Mouse (Mus musculus) left cerebral cortex, adult 8-10 months (tissue): ENCODE data around the gene Mpv17l2. TPM values are rescaled to one million over a fixed set of nuclear protein-coding genes. Genes with fewer than 3 reads are reported as not detected.

Experiments
- DNase-seq, 2 experiments: peaks; one replicate each; pipeline ENCODE4 v3.0.0; 2022; ENCODE audit warnings: low spot score in 2 of 2
- total RNA-seq, 4 experiments: library from RNA; stranded (reverse); gene quantifications; 2 replicates each; pipeline ENCODE4 v1.2.4; 2022

Mpv17l2 gene
- total RNA-seq, 4 experiments from 2014 or later = 31.0 to 39.0 (median 32.8) TPM

- peak; percentile 48 to 60 for DNase-seq
Measured at GRCm38 (mm10) chr8:70752000-70752764, 8.6 kb downstream of the Mpv17l2 start.

GRCm38 (mm10) chr8:70750128-70750680 is 10.5 kb downstream of the Mpv17l2 start:
- DNase-seq = peak in 1 of 2 experiments; percentile 50

DNA sequence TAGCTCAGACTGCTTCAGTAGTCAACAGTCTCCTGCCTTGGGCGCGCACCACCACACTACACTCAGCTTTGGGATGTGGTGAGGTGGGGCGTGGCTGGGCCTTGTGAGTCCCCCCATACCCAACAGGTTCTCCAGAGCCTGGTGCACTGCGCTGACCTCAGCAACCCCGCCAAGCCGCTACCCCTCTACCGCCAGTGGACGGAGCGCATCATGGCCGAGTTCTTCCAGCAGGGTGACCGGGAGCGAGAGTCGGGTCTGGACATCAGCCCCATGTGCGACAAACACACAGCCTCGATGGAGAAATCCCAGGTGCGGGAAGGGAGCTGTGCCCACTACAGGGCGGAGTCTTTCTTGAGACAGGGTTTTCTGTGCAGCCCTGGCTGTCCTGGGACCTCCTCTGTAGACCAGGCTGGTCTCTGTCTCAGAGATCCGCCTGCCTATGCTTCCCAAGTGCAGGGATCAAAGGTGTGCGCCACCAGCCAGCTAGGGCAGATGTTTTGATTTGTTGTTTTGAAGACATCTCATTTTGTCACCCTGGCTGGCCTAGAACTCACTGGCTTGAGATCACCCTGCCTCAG is 11.6 kb downstream of the Mpv17l2 start:
- peak in 1 of 2 experiments; percentile 16 for DNase-seq

- DNase-seq = peak in 1 of 2 experiments; percentile 14
Measured at GRCm38 (mm10) chr8:70748246-70749096, 12.3 kb downstream of the Mpv17l2 start.

- DNase-seq = peak in 1 of 2 experiments; percentile 22
Measured at GRCm38 (mm10) chr8:70747211-70747890, 13.4 kb downstream of the Mpv17l2 start.

- DNase-seq = no peak
Measured at GRCm38 (mm10) chr8:70746676-70747075, 14.1 kb downstream of the Mpv17l2 start.

- no peak for DNase-seq
Measured at GRCm38 (mm10) chr8:70745691-70746220, 15.0 kb downstream of the Mpv17l2 start.

- peak in 1 of 2 experiments; percentile 10 for DNase-seq
Measured at GRCm38 (mm10) chr8:70744806-70745205, 15.9 kb downstream of the Mpv17l2 start.

GRCm38 (mm10) chr8:70743656-70744590 is 16.8 kb downstream of the Mpv17l2 start:
- peak in 1 of 2 experiments; percentile 20 for DNase-seq

DNA sequence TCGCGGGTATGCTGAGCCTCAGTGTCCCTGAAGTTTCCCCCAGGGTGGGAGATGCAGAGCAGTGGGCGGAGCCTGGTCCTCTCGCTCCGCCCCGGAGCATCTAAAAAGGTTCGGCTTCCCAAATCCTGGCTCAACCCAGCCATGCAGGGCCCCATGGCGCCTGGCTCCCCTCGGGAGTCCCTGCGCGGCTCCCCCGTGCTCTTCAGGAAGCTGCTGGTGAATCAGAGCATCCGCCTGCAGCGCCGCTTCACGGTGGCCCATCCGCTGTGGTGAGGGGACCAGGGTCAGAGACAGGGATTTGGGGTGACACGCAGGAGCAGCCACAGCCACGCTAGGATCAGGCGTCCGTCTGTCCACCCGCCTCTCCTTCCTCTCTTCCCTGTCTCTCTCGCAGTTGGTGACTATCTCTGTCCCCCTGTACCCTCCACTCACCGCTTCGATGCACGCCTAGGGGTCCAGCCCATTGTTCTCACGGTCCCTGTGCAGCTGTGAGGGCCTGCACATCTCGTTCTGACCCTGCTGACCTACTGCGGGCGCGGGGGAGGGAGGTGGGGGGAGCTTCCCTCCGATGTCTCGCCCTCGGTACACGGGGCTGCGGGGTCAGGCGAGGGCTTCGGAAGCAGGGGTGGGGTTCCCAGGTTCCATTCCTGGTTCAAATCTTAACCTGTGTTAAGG is 17.6 kb downstream of the Mpv17l2 start:
- DNase-seq = no peak

DNA sequence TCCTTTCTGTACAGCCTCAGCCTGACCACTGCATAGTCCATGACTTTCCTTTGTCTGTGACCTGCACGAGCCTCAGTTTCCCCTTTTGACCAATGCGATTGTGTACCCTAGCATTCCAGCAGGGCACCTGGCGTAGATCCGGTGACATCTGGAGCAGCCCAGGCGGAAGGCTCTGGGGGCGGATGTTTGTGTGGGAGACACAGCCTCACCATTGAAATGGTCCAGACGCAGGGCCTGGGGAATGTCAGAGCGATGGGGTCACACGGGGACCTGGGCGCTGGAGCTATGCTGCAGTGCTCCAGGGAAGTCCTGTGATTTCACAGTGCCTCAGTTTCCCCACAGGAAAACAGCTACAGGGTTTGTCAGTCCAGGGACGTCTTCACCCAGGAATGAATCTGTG is 18.6 kb downstream of the Mpv17l2 start:
- no peak for DNase-seq

- no peak for DNase-seq
Measured at GRCm38 (mm10) chr8:70741661-70742060, 19.1 kb downstream of the Mpv17l2 start.

DNA sequence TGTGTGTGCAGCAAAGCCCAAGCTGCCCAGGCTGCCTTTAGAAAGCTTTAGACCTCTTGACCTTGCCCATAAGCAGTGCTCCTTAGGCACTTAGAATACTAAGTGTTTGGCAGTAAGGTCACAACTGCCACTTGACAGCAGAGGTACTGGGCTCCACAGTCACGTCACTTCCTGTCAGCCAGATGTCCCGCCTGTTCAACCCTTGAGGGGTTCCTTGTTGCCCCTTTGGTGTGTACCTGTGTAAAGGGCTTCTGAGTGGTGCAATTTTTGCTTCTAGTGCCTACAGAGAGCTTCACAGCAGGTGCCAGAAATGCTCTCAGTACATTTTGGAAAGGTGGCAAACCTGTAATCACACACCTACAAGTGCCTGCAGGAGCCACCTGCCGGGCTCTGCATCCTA is 22.5 kb downstream of the Mpv17l2 start:
- DNase-seq = no peak

GRCm38 (mm10) chr8:70737705-70738104 is 23.0 kb downstream of the Mpv17l2 start:
- no peak for DNase-seq

- no peak for DNase-seq
Measured at GRCm38 (mm10) chr8:70730956-70731355, 29.8 kb downstream of the Mpv17l2 start.

DNA sequence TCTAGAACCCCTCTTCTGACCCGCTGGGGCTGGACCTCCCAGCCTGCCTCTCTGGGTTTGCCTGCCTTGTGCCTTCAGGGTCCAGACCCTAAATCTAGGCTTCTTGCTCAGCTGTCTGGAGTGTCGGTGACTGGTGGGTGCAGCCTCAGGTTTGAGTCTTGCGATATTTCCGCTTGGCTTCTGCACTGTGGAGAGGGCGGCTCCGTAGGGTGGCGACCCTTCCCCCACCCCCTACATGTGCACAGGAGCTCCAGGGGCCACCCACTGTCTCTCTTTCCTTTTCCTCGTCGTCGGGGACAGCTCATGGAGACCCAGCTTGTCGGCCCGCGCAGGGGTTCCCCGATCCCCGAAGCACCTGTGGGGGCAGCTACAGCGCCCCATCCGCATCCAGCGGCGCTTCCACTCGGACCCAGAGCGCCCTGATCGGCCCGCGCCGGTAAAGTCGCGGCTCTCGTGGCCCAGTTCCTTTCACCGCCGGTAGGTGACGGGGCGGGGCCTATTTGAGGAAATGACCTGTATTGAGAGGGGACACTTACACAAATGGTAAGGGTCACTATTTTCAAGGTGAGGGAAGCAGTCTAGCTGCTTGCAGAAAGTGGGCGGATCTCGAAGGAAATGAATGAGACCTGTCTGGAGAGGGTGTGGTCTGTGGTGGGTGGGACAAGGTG is 30.8 kb downstream of the Mpv17l2 start:
- no peak for DNase-seq

DNA sequence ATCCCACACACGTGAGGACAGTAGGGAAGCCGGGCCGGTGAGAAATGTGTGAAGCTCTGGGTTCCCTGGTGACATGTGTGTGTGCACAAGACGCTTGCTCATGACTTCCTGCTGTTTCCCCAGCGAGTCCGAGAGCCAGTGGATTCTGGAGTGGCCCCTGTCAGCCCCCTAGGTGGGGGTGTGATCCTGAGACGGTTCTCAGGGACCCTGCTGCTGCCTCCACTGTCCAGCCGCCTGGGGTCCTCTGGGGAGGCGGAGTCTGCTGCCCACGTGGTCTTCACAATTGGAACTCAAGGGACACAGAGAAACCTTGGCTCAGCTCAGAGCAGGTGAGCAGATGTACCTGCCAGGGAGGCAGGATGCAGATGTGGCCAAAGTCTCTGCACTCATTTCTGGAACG is 34.0 kb downstream of the Mpv17l2 start:
- DNase-seq = no peak

- DNase-seq = no peak
Measured at GRCm38 (mm10) chr8:70725792-70726447, 34.8 kb downstream of the Mpv17l2 start.
